Mouse (Mus musculus) embryonic fibroblast, embryonic 13.5 days (primary cell): Measurements from ENCODE around the gene Ski. TPM values are rescaled to one million over a fixed set of nuclear protein-coding genes. Genes with fewer than 3 reads are reported as not detected.

ENCODE experiments used
- H3K27ac ChIP-seq: 2 replicates; pipeline ENCODE4 v1.5.1; 2012; ENCODE audit warnings: low read length, control low read depth, inconsistent platforms; ENCODE audit not compliant: insufficient read depth
- H3K4me1 ChIP-seq: 2 replicates; pipeline ENCODE4 v1.6.1; 2011; ENCODE audit warnings: low read length; ENCODE audit not compliant: control insufficient read depth, insufficient read depth
- H3K4me3 ChIP-seq: 2 replicates; pipeline ENCODE4 v1.5.1; 2011; ENCODE audit warnings: mild to moderate bottlenecking, control low read depth, low read length; ENCODE audit not compliant: insufficient read depth
- CTCF ChIP-seq: IDR thresholded peaks from 2 replicates; pipeline ENCODE4 v1.5.1; 2011; ENCODE audit warnings: mild to moderate bottlenecking, control low read depth, low read length, moderate library complexity, borderline replicate concordance; ENCODE audit not compliant: insufficient read depth
- POLR2A ChIP-seq: IDR thresholded peaks from 2 replicates; pipeline ENCODE4 v1.6.1; 2011; ENCODE audit warnings: low read depth, mild to moderate bottlenecking, control low read depth, low read length, moderate library complexity
- polyA plus RNA-seq: library from polyadenylated mRNA; stranded (reverse); fragments of >200 nt; gene quantifications from 2 replicates; pipeline ENCODE4 v1.2.4, GENCODE M21; 2011; ENCODE audit warnings: low read depth; ENCODE audit not compliant: missing spikeins, insufficient read length

Gene Ski
- polyA plus RNA-seq, 1 experiment: 106 TPM

DNA sequence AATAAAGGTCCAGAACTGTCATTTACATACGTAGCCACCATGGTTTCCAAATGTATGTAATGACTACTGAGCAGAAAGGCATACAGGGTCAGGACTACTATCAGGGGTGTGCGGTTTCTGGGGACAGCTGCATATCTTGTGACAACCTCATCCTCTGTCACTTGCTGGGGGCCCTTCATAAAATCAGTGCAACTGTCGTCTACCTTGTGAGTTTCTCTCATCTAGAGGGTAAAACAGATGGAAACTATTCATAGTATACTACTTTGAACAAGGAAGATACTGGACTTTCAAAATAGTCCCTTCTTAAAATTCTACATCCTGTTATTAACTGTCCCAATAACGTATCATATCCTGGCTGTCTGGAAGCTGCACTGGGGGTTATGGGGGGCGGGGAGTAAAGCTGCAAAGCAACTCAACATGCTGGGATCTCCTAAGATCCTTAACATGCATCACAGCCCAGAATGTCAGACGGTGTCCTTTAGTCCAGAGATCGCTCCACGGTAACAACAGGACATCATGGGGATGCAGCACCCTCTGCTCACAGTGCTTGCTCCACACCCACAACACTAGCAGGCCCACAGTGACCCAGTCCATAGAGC, 51.7 kb downstream of the Ski start:
- Histone ChIP-seq H3K4me1 (peaks cover 38% of the 10 kb centered on the region), H3K4me3 (no peak overlapping the region), H3K27ac (no peak overlapping the region)
- no peak for TF ChIP-seq CTCF

DNA sequence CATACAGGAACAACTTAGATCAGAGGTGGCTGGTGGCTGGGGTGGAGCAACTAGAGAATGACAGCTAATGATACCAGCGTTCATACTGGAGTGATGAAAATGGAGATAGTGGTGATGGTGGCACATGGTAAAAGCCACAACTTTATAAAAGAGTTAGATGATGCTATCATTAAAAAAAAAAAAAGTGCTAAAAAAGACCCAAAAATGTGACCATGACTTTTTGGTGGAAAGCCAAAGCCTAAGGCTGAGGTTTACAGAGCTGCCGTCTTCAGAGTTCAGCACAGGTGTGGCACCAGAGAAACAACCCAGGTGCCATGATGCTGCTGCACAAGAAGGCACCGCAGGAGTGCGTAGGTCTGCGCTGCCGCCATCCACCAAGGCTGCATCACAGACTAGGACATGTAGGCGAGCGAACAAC, 53.5 kb downstream of the Ski start:
- Histone ChIP-seq H3K4me1 (peaks cover 31% of the 10 kb centered on the region), H3K27ac (no peak overlapping the region), H3K4me3 (no peak overlapping the region)
- TF ChIP-seq CTCF (no peak), POLR2A (no peak)

DNA sequence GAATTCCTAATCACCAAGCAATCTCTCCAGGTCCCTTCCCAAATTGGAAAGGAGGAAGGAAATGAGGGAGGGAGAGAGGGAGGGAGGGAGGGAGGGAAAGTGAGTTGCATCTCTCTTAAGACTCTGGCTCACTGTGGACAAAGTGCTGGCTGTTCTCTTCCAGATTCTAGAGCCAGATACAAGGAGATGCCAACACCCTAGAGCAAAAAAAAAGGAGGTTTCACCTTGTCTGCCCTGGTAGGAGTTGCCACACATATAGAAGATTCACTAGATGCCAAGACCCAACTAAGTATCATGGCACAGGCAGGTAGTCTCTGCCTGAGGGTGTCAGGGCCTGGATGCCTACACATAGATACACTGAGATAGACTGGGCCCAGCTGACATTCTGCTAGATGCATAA, 56.5 kb downstream of the Ski start:
- TF ChIP-seq CTCF (no peak), POLR2A (no peak)
- no peak overlapping the region for H3K27ac ChIP-seq
- no peak overlapping the region for H3K4me3 ChIP-seq
- H3K4me1 ChIP-seq: peaks cover 35% of the 10 kb centered on the region

DNA sequence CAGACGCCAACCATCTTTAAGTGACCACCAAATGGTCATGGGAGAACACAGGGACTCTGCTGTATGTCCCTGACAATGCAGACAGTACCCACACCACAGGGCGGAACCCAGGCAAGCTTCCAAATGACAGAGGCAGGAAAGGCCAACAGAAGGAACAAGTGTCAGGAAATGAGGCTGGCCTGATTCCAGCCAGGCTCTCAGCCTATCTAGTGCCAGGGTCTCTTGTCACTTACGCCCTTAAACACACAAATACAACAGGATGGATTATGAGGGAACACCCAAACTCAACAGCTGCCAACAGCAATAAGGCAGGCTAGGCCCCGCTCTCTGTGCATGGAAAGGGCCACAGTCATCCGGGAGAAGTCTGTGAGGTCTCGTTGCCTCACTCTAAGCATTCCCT, 57.8 kb downstream of the Ski start:
- TF ChIP-seq POLR2A (no peak), CTCF (no peak)
- no peak overlapping the region for H3K27ac ChIP-seq
- no peak overlapping the region for H3K4me3 ChIP-seq
- peaks cover 35% of the 10 kb centered on the region for H3K4me1 ChIP-seq

DNA sequence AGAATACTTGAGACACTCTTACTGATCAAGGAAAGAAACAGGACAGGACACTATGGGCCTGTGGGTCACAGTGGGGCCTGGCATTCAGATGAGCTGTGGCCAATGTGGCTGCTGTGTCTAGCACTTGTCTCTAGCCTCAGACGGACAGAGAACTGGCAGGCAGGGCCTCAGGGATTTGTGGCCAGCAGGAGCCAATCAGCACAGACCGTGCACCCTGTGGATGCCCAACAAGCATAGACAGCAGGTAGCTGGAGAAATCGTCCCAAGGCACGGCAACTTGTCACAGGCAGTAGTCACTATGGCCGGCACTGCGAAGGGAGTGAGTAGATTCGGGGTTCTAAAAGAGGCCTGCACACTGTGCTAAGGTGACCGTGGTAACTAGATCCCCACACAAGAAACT, 58.7 kb downstream of the Ski start:
- TF ChIP-seq CTCF (no peak), POLR2A (no peak)
- Histone ChIP-seq H3K4me3 (no peak overlapping the region), H3K4me1 (peaks cover 29% of the 10 kb centered on the region), H3K27ac (no peak overlapping the region)

DNA sequence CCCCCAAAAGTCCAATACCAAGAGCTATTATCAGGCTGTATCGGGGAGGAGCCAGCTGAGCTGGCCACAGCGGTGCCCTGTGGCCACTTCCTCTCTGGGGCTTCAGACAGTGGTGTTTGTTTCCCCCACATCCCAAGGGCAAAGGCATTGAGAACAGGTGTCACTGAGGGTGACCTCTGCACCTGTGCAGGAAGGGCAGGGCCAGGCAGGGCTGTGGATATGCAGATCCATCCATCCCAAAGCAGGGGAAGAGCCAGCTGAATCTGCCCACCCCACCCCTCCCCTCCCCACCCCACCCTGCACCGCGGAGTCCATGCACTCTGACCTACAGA, 59.1 kb downstream of the Ski start:
- Histone ChIP-seq H3K4me1 (peaks cover 29% of the 10 kb centered on the region), H3K4me3 (no peak overlapping the region), H3K27ac (no peak overlapping the region)
- TF ChIP-seq CTCF: no peak
- TF ChIP-seq POLR2A: no peak

DNA sequence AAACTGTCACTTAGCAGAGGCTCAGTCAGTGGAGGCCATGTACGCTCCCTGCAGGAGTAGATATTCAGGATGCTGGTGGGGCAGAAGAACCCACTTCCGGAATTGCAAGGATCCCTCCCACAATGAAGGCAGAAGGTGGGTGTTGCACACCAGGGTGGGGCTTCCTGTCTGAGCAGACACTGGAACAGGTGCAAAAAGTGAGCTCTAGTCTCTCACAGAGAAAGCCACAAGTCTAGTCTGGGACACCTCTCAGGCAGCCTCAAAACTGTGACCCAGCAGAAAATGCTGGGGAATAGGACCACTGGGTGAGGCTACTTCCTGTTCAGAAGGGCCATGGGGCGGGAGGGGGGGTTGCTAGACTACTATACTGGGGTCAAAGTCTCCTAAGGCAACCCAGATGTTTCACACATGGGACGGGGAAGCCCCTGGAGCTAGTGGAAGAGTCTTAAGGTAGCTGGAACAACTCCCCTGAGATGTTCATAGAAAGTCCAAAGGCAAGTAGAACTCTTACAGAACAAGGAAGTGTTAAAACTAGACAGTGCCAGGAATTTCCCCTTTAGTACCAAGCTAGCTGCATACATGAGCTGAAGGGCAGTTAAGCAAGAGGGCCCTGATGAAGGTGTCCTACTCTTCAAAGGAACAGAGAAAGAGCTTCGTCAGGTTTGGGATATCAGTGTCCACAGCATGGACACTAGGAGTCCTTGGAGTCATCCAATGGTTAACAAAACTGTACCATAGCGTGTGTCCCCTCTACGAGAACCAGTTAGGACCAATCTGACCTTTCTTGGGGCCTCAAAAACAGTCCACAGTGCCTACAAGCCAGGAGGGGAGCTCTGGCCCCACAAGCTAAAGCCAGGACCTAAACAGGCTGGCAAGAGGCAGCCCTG, 59.7 kb downstream of the Ski start:
- Histone ChIP-seq H3K4me1 (peaks cover 29% of the 10 kb centered on the region), H3K27ac (no peak overlapping the region), H3K4me3 (no peak overlapping the region)
- TF ChIP-seq CTCF: no peak
- no peak for TF ChIP-seq POLR2A

DNA sequence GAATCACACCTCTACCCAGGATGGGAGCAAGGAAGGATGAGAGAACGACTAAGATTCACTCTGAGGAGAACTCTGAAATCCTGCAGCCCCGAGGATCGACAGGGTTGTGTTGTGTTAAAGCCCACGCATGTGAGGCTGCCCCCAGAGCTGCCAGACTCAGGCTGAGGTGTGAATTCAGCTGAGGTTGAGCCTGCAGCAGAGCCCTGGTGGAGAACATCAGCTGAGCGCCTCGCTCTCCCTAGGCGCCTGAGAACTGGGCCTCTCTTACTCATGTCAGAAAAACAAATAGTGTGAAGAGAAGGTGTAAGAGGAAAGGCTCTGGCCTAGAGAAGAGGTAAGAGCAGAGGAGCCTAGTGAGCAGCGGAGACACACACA, 63.9 kb downstream of the Ski start:
- Histone ChIP-seq H3K4me1 (peaks cover 27% of the 10 kb centered on the region), H3K27ac (no peak overlapping the region), H3K4me3 (no peak overlapping the region)
- TF ChIP-seq CTCF (no peak), POLR2A (no peak)

DNA sequence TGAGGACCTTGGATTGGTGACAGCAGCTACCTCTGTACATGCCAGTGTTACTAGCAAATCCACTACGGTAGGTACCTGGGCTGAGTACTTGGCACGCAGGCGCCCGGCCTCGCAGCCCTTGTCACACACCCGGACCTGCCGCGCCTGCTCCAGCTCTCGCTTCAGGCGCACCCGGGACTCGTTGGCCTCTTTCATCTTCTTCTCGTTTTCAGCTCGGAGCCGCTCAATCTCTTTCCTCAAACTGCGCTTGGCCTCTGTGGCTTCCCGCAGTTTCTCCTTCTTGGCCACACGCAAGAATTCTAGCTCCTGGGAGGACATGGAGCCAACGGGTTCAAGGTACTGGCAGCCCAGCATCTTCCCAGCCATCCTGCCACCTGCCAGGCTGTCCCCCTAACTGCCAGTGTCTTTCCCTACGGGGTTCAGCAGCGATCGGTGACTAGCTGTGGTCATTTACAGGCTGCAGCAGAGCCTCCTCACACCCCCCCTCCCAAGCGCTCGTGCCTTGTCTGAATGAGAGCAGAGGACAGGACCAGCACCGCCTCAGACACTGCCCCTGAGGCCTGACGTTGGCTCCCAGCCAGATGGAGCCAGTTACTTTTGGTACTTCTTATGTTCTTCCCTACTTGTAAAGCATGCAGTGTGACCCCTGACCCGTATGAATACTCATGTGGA, 64.4 kb downstream of the Ski start:
- TF ChIP-seq CTCF (no peak), POLR2A (no peak)

DNA sequence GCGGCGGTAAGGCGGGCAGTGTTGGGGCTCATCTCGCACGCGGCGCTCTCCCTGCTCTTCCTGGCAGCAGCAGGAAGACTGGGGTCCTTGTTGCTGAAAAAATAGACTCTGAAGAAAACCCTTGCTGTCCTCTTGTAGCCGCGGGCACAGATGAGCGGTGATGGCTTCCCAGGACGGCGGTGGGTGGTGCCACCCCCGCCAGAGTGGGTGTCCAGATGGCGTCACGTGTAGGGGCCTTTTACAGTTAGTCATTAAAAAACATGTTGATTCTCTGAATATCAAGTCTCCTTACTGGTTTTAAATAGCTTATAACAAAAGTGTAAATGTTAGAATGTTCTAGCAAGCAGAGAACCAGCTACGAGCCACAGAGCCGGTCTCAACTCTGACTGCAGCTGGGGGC, 65.7 kb downstream of the Ski start:
- no peak for TF ChIP-seq CTCF
- TF ChIP-seq POLR2A: no peak
- no peak overlapping the region for H3K4me3 ChIP-seq
- H3K4me1 ChIP-seq: peaks cover 18% of the 10 kb centered on the region
- no peak overlapping the region for H3K27ac ChIP-seq

More for the DNA sequence above, 64.4 kb downstream of the Ski start:
- no peak overlapping the region for H3K27ac ChIP-seq
- no peak overlapping the region for H3K4me3 ChIP-seq
- peaks cover 24% of the 10 kb centered on the region for H3K4me1 ChIP-seq

DNA sequence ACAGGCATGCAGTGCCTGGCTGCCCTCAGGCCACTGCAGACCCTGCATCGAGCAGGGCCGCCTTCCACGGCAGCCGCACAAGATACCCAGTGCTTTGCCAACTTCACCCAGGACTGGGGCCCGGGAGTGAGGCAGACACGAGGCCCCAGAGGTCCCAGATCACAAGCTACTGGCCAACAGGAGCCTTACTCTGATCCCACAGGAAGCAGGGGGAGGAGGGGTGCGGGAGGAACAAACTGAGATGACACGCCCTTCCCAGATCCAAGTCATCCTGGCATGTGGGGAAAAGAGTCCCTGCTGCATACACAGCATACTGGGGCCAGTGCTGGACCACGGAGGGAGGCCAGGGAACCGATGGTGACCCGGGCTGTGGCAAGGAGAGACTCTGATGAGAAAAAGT, 67.4 kb downstream of the Ski start:
- TF ChIP-seq CTCF (no peak), POLR2A (no peak)
- Histone ChIP-seq H3K27ac (peak overlapping the region; percentile 47; the same call in 1 of the 2 replicates), H3K4me3 (no peak overlapping the region), H3K4me1 (peaks cover 16% of the 10 kb centered on the region)
